Mouse (Mus musculus) heart, postnatal 4 days (tissue): Measurements from ENCODE around the gene Usp36. TPM values are rescaled to one million over a fixed set of nuclear protein-coding genes. Genes with fewer than 3 reads are reported as not detected.

Experiments
- DNase-seq: peaks from one replicate; pipeline ENCODE4 v3.0.0; 2021
- total RNA-seq, 2 experiments: library from RNA; stranded (reverse); gene quantifications; 2 replicates each; pipeline ENCODE4 v1.2.3; 2021

Usp36 gene
- total RNA-seq, 2 experiments from 2014 or later: 15.5 to 18.7 TPM

DNA sequence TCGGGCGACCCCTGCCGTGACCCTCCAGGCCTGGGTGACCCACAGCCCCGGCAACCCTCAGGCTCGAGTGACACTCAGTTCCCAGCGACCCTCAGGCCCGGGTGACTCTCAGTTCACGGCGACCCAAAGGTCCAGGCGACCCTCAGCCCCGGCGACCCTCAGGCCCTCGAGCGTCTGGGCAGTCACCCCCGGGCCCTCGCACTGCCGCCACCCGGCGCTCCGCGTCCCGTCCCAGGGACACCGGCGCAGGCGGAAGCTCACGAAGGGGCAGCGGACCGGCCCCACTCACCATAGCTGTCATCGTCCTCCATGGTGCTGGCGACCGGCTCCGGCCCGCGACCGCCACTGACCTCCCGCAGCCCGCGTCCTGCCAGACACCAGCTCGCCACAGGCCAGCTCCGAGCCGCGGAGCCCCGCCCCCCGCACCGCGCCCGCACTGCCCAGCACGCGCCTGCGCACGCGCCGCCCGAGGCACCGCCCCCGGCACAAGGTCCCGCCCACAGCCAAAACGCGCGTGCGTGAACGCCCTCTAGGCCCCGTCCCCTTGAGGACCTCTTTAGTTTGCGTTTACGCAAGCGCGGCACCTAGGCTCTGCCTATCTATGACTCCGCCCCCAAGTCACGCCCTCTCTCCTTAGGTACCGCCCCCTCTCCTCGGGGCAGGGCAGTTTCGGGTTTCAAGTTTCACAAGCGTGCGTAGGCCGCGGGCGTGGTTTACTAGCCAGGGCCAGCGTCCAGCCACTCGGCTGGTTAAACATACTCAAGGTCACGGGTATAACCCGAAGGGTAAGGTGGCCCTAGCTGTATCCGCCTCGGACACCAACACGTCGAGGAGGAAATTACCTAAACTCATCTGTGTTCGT is 41.7 kb downstream of the Usp36 start, which contains the start of gene Cyth1:
Gene Cyth1, minus strand, starts transcription at position 443 of the 862 bp plus-strand sequence.
- DNase-seq: peak; percentile 100

DNA sequence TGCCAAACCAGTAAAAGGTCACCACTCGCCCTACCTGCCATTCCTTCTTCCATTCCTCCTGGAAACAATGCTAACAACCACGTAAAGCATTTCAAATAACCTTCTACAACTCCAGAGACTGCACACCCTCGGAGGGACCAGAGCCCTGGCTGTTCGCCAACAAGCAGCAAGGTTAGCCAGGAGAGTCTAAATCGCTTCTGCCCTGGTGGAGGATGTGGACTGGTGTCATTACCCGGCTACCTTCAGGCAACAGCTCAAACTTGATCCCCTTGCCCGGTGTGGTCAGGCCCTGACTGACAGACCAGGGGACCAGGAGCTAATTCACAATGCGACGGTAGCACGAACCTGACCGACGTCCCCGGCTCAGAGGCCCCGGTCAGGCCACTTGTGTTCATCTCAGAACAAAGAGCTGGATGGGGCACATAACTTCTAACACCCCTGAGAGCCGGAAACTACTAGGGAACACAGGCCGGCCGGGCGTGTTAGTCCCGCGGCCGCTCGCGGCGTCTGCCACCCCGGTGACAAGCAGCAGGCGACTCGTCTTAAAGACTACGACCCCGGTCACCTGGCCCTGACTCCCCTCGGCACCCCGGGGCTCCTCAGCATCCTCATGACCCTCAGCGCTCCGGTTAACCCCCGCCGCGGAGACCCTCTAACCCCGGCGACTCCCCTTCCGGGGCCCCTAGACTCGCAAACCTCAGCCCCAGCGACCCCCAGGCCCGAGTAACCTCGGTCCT is 42.5 kb downstream of the Usp36 start:
- peak; percentile 82 for DNase-seq

DNA sequence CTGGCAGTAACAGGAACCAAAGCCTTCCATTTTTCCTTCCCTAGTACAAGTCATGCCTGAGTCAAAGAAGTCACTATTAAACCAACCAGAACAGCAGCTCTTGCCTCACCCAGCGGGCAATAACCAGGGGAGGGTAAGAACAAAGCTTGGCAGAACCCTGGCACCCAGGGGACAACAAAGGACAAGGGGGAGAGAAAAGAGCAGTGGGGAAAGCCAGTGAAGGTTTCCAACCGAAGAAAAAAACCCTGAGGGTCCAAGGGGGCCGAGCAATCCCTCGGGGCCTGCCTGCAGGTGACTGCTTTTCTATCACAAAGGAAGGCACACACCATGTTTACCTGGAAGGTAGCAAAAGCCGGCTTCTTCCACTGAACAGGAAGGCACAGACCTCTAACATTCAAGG is 43.3 kb downstream of the Usp36 start:
- no peak for DNase-seq

DNA sequence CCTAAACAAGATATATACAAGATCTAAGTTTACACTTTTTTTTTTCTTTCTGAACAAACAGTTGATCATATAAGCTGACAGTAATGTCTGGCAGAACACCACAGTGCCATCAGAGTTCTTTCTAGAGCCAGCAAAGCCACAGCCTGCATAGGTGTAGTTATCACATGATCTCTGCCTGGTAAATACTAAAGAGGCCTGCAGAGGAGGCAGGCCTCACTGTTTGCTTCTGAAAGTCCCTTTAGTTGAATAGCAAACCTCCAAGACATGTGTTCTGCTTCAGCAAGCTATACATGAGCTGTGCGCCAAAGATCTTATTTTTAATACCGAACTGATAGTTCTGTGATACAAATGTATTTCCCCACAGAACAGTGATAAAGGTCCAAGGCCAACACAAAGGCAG is 44.9 kb downstream of the Usp36 start:
- DNase-seq: no peak

DNA sequence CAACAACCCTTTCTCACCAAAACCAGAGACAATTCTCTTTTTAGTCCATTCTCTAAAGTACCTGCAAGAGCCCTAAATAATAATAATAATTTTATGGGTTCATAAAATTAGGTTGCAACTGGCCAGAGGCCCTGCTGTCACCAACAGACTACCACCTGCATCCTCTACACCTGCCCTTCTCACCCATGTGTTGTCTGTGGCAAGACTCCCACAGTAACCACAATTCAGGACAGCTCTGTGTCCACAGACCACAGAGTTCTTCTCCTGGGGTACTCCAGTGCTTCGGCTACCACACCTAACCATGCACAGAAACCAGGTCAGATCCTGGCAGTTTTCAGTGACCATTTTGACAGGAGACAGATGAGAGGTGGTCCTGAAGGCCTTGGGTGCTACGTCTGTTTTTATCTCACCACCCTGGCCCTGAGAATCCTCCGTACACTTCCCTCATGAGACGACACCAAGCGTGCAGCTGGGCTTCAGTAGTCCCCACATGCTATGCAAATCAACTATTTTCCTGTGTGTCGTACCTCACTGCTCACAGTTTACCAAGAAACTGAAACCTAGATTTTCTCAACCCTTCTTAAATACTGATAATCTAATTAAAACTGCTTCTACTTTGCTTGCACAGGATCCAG is 46.3 kb downstream of the Usp36 start:
- DNase-seq: no peak

DNA sequence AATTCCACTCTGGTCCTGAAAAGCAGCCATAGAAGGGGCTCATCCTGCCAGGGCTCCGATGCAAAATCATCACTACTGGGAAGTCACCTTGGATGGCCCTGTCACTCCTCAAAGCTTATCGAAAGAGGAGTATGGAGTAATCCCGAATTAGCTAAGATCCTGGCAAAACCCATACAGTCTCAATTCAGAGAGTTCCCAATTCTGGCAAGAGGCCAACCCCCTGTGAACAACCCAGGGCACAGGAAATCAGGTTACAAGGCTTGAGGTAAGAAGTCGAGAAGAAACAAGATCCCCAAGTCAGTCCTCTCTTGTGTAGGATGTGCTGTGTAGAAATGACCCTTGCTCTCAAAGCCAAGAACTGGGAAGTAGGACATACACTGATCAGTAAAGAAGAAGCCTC is 47.5 kb downstream of the Usp36 start:
- DNase-seq: no peak

DNA sequence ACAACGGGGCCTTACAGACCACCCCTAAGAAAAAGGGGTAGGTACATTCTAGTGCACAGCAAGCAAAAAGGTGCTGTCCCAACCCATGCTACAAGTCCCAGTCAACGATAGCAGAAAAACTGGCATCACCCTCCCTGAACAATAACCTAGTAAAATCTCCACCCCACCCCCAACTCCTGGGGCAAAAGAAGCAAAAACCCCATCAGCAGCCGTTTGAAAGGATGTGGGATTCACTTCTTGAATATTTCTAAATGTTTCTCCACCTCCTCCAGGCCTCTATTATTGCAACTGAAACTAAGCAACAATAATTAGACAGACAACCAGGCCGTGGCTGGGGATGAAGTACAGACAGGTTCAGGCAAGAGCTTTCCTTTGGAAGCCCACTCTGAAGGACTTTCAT is 49.7 kb downstream of the Usp36 start:
- DNase-seq: no peak

DNA sequence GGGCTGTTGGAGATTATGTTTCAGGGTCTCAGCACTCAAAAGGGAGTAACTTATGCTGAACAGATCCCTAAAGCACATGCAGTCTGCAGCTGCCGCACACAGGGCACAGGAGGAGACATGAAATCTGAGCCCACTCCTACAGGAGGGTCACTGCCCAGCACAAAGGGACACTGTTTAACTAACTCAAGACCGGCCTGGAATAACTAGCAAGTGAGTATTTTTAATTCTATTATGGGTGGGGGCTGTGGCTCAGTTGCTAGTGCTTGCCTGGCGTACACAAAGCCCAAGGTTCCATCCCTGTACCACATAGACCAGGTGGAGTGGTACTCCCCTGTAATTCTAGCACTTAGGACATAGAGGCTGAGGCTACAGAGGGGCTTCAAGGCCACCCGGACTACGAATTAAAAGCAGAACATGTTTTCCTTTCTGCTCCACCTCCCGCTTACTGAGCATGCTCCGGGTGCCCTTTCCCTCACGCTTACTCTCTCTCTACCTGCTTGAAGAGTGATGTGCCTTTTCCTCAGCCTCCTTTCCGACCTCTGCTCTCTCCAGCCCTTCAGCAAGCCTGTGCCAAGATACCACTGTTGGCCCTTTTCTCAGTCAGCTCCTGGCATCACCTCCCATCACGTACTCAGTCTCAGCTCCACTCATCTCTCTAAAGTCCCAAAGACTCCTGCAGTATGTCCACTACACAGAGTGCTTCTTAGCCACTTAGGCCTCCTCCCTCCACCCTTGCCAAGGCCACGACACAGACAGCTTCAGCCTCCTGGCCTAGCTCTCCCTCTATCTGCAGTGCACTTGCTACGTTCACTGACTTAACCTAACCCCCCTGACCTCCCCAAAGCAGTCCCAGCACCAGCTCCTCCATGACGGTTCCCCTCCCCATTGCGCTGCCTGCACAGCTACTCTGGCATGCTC is 50.5 kb downstream of the Usp36 start:
- no peak for DNase-seq

DNA sequence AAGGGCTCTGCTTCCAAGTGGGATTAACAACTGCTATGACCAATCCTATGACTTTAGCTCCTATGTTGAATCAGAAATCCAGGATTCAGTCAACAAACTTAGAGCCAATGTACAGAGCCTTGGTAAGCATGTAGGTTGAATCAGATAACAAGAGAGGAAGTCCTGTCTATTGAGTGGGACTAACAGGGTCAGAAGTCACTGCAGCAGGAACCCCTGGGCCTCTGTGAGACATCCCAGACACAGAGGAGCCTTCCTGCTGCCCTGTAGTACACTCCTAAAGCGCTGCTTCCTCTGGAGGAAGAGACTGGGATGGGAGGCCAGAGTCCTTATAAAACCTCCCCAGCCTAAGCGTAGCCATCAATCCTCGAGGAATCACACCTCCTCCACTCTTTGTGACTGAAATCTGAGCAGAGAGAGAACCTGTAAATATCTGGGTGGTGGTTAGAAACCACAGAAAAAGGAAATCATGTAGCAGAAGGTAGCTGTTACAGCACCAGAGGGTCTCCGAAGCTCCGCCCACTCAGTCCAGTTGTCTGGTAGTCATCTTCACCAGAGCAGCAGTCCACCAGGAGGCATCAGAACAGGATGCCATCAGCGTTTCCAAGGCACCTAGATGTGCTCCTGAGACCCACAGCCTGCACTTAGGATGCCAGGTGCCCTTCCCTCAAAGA is 53.4 kb downstream of the Usp36 start:
- DNase-seq: no peak

DNA sequence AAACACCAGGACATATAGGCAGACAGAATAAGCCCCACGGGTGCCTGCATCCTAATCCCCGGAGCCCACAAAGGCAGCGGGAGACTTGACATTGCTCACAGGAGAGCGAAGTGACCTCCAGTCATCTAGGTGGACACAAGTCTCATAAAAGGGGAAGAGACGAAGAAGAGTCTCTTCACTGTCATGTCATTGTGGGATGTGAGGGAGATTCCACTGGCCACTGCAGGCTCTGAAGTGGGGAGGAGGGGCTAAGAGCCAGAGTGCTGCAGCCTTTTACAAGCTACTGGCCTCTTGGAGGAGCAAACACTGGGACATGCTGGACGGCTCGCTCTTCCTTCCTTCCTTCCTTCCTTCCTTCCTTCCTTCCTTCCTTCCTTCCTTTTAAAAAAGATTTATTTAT is 55.1 kb downstream of the Usp36 start:
- no peak for DNase-seq

DNA sequence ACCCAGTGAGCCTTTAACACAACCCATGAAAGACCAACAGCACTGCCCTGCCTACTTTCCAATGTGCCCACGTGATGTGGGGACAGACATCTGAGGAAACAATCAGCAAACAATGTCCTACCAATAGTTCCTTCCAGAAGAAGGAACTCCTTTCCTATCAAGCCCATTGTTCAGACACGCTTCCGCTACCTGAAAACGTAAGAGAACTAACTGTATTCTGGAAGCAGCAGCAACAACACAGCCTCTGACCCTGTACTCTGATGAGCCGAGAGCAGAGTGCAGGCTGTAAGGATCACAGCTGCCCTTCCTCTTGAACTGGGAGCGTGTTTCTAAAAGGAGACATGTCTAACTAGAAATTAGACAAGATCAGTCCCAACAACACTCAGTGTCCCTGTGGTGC is 55.5 kb downstream of the Usp36 start:
- DNase-seq: no peak

DNA sequence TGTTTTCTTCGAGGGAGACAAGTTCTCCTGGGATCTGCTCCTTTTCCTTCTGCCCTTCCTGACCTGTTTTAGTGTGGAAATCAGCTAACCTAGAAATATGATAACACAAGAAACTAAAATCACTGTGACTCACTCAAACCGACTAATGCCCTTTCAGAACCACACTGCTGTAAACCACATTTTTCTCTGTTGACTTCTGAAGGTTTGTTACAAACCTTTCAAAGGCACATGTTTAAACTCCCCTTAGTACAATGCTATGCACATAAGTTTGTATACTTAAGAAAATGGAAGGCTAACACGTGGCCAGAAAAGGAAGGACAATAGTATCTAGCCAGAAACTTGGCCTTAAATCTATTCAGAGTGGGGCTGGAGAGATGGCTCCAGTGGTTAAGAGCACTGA is 56.1 kb downstream of the Usp36 start:
- no peak for DNase-seq

DNA sequence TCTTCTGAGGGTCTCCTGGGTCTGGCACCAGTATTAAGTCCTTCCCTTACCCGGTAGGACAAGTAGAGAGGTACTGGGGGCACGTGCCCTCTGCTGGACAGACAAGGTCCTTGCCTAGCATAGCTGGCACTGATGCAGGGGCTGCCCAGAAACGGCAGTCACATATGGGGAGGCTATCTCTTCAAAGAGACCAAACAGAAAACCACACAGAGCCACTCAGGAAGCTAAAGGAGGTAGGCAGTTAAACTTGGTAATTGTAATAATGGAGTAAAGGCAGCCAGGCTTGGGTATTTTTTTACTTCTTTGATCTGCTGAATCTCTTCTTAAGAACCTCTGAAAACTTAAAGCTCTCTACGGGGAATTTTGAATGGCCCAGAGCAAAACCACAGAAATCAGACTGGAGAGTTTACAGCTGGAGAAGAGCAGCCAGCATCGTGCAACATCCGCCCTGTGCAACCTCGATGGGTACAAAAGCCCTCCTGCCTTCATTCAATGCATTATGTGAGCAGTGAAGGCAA is 57.7 kb downstream of the Usp36 start:
- peak; percentile 67 for DNase-seq

DNA sequence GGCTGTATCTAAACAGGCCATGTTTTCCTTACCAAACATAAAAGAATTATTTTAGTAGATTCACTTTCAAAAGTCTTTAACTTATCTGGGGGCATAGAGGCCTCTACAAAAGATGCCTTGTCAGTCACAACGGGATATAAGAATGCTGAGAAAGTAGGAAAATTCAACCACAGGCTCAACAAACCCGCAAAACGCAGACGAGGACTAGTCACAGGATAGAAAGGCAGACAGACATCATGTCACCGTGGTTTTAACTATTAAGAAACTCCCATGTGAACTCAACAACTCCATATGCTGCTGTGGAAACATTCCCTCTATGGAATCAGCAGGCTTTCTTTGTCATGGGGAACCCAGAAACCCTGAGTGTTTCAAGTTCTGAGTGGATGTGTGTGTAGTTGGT is 60.1 kb downstream of the Usp36 start:
- DNase-seq: no peak

DNA sequence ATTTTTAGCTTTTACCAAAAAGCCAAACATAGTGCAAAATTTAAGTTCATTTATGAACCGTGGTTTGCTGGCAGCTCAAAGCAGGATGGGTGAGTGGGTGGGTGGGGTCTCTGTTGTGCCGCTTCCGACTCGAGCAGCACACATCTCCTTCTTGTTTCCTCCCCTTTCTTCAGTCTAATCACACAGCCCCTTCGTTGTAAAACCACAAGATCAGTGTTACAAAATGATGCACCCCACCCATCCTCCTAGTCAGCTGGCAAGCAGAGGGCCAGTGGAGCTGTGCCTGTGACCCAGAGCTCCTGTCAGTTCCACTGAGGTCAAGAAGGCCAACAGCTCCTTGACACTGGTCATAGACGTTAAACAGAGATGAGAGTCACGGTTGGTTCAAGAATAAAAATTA is 62.4 kb downstream of the Usp36 start:
- no peak for DNase-seq

DNA sequence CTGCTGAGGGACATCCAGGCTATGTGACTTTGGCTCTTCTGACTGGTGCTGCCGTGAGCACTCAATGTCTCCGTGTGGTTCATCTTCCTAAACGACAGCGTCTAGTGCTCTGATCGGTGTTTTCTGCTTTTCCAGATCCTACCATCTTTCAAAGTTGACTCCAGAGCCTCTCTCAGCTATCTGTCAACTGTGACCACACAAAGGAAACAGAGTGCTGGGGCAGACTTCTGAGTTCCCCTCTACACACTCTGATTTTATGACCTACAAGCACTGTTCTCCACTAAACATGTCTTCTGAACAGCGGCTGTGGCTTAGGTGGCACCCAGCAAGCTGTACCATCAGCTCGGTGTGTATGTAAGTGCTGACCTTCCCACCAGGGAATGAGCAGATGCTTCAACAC is 63.2 kb downstream of the Usp36 start:
- DNase-seq: no peak

DNA sequence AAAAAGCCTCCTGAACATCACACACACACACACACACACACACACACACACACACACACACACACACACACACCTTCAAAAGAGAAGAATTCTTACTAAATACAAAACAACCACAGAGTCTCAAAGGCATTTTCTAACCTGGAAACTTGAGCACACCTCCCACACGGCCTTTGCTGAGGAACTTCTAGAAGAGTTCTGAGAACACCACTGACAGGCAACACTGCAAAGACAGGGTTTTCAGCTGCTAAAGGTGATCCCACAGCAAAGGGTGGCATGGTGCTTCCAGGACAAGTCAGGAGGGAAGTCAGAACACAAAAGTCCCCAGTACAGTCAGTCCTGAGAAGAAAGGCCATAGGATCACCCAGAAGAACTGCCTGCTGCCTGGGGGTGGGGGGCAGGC is 64.2 kb downstream of the Usp36 start:
- no peak for DNase-seq

DNA sequence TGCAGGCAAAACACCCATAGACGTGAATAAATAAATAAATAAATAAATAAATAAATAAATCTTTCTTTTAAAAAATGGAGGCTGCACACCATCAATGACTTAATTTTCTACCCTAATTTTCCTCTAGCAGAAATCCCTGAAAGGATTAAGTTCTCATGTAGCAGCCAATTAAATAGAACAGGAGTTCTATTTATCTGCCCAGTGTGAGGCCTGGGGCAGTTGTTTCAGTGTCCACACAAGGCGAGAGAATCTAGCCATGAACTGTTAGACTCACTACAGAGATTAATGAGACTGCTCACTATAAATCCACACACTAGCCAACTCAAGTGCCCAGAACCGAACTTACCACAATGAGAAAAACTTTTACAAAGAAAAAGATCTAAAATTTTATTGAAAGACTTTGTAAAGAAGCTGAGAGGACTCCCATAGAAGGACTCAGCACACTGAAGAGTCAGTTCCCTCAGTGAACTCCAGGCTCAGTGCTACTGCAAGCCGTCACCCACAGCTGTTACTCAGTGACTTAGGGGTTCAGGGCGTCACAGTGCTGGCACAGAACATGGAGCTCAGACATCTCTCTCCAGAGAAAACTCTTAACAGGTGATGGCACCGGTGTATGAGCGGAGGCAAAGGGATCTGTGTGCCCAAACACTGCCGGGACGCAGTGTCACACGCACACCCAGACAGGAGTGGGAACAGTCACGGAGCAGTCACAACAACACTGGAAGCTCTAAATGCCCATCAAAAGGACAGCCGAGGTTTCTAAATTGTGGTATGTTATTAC is 64.8 kb downstream of the Usp36 start:
- DNase-seq: no peak

DNA sequence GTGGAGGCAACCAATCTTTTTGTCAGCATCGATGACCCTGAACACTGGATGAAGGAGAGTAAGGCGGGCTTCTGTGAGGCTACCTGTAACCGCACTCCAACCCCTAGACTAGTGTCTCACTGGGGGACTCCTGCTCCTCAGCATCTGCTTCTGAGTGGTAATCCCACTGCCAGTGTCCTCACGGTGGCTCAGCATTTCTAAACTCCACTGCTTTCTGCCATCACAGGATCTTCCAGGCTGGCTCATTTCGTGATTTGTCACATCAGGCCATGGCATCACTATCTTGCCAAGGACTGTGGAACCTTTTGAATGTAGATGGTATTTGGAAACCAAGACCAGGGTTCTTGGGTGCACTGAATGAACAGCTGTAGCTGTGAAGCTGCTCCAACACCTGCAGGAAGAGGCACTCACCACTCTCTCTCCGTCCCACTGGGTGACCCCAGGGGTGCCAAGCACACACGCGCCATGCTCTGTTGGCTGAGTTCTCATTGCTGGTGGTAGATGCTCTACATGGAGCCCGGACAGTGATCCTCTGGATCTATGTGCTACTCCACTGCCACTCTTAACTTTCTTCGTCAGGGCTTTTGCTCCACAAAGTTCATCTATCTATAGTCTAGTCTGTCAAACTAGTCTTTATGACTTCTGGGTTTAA is 66.5 kb downstream of the Usp36 start:
- no peak for DNase-seq

DNA sequence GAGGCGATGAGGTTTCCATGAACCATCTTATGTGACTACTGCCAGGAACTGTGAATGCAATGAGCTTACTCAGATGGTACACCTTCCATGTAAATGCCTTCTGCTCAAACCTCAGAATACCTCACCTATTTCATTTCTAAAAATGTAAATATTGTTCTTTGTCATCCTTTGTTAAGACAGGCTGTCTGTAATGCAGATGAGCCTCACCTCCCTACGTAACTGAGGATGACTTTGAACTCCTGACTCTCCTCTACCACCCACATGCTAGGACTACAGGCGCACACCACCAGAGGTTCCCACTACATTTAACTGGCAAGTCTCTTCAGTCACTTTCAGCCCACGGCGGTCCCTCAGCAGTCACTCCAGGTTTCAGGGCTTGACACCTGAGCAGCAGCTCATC is 67.1 kb downstream of the Usp36 start:
- no peak for DNase-seq
